Mouse (Mus musculus): ENCODE measurements around the gene Uhrf1.

DNA sequence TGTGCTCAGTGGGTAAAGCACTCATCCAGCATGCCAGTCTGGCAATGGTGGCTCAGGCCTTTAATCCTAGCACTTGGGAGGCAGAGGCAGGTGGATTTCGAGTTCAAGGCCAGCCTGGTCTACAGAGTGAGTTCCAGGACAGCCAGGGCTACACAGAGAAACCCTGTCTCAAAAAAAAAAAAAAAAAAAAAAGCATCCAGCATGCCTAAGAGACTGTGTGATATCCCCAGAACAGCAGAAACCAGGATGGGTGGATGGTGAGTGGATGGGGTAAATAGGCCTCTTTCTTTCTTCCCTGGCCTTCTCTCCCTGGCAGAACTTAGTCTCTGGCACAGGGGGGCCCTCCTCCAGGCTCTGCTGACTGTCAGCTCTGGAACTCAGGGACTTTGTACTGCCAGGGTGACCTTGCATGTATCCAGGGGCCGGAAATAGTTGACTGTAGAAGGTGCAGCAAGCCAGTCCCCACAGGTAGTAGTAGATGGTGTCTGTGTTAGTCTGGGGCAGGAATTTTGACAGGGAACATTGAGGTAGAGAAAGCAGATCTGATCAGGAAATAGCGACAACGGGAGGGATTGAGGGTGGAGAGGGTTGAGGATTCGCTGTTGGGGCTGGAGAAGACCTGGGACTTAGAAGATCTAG lies 27.2 kb upstream of the Uhrf1 start:
- no peak for TF ChIP-seq POLR2A (IDR thresholded peaks at IDR 0.05; ENCODE audit: borderline replicate concordance, control insufficient read depth, low read depth, low read length)
- no peak for TF ChIP-seq CTCF (IDR thresholded peaks at IDR 0.05; ENCODE audit: control insufficient read depth, insufficient read depth, low read length)
